Mouse (Mus musculus): ENCODE measurements around the gene Oprl1. TPM values are rescaled to one million over a fixed set of nuclear protein-coding genes. Genes with fewer than 3 reads are reported as not detected.
A peak's percentile ranks its signal among the peaks of the same experiment; 100 is the strongest.

Gene Oprl1
- polyA plus RNA-seq, 1 experiment = 34.4 TPM

- DNase-seq (ENCODE audit: extremely low spot score in 1 of 2, low spot score in 1 of 2) = no peak
These were observed 49.2 kb downstream of the Oprl1 start for GRCm38 (mm10) chr2:181763886-181764527.

GRCm38 (mm10) chr2:181764600-181764999, 49.8 kb downstream of the Oprl1 start:
- no peak for DNase-seq (ENCODE audit: extremely low spot score in 1 of 2, low spot score in 1 of 2)

GRCm38 (mm10) chr2:181765251-181765650, 50.4 kb downstream of the Oprl1 start:
- no peak for DNase-seq (ENCODE audit: extremely low spot score in 1 of 2, low spot score in 1 of 2)

- DNase-seq (ENCODE audit: extremely low spot score in 1 of 2, low spot score in 1 of 2) = peak in 1 of 2 experiments; percentile 38
These were observed 52.1 kb downstream of the Oprl1 start for GRCm38 (mm10) chr2:181766672-181767557.

- DNase-seq (ENCODE audit: extremely low spot score in 1 of 2, low spot score in 1 of 2) = no peak
These were observed 53.6 kb downstream of the Oprl1 start for GRCm38 (mm10) chr2:181768451-181768850.

GRCm38 (mm10) chr2:181769397-181769796, 54.6 kb downstream of the Oprl1 start:
- DNase-seq (ENCODE audit: extremely low spot score in 1 of 2, low spot score in 1 of 2) = no peak

Other genes starting within 250 kb of the Oprl1 start
- gene Abhd16b, start 221.8 kb upstream of the Oprl1 start, polyA plus RNA-seq (2012; rRNA removed) = not detected in 2 replicates
- 115 and 118 TPM in 2 replicates for gene Tpd52l2, start 217.9 kb upstream of the Oprl1 start, polyA plus RNA-seq (2012; rRNA removed)
- gene Dnajc5, start 194.5 kb upstream of the Oprl1 start, polyA plus RNA-seq (2012; rRNA removed) = 139 and 171 TPM in 2 replicates
- 125 and 149 TPM in 2 replicates for gene Uckl1, start 130.1 kb upstream of the Oprl1 start, polyA plus RNA-seq (2012; rRNA removed)
- gene Prpf6, start 123.1 kb upstream of the Oprl1 start, polyA plus RNA-seq (2012; rRNA removed) = 35.7 and 38.0 TPM in 2 replicates
- 76.7 and 101 TPM in 2 replicates for gene Zfp512b, start 122.2 kb upstream of the Oprl1 start, polyA plus RNA-seq (2012; rRNA removed)
- 30.1 and 30.6 TPM in 2 replicates for gene Samd10, start 115.8 kb upstream of the Oprl1 start, polyA plus RNA-seq (2012; rRNA removed)
- gene Gm29797, start 58.0 kb upstream of the Oprl1 start, polyA plus RNA-seq (2012; rRNA removed) = not detected in 2 replicates
- gene Sox18, start 43.4 kb upstream of the Oprl1 start, polyA plus RNA-seq (2012; rRNA removed) = 20.4 and 22.5 TPM in 2 replicates
- gene Tcea2, start 34.7 kb upstream of the Oprl1 start, polyA plus RNA-seq (2012; rRNA removed) = 155 and 160 TPM in 2 replicates
- 42.6 and 53.6 TPM in 2 replicates for gene Rgs19, start 21.0 kb upstream of the Oprl1 start, polyA plus RNA-seq (2012; rRNA removed)
- gene Lkaaear1, start 16.6 kb upstream of the Oprl1 start, polyA plus RNA-seq (2012; rRNA removed) = not detected in 2 replicates
- gene Myt1, start 48.3 kb downstream of the Oprl1 start, polyA plus RNA-seq (2012; rRNA removed) = 15.6 and 16.9 TPM in 2 replicates
- 74.7 and 88.9 TPM in 2 replicates for gene Pcmtd2, start 122.8 kb downstream of the Oprl1 start, polyA plus RNA-seq (2012; rRNA removed)
- 27.8 and 30.5 TPM in 2 replicates for gene Polr3k, start 149.3 kb downstream of the Oprl1 start, polyA plus RNA-seq (2012; rRNA removed)